Mouse (Mus musculus): Measurements from ENCODE around the gene 1700025B11Rik. TPM values are rescaled to one million over a fixed set of nuclear protein-coding genes. Genes with fewer than 3 reads are reported as not detected.
"Not testable (repeated sequence)": the region's sequence is repeated elsewhere in the genome, so short reads cannot be mapped to it uniquely, and the experiment has no call there.

The 1700025B11Rik gene
- polyA plus RNA-seq, 1 experiment from 2014 or later = not detected

- H3K4me3 ChIP-seq (ENCODE audit: inconsistent target); H3K36me3 ChIP-seq (ENCODE audit: inconsistent target); H3K27ac ChIP-seq; H3K79me2 ChIP-seq (ENCODE audit: inconsistent target): not testable (repeated sequence)
- WGBS (ENCODE audit: missing documents) = 68% methylated on average over 3 of the region's 4 CpGs
These were observed 41.1 kb downstream of the 1700025B11Rik start for GRCm38 (mm10) chr15:77520596-77520995.

Other genes starting within 250 kb of the 1700025B11Rik start
- not detected in 3 replicates for gene Apol7a, start 162.8 kb downstream of the 1700025B11Rik start, polyA plus RNA-seq (2018)
- 0.06 to 0.18 TPM in 2 of 3 replicates, not detected in the other for gene Apol9a, start 150.8 kb downstream of the 1700025B11Rik start, polyA plus RNA-seq (2018)
- gene Apol7b, start 114.4 kb downstream of the 1700025B11Rik start, polyA plus RNA-seq (2018) = not detected in 3 replicates
- not detected in 3 replicates for gene Apol10a, start 84.8 kb downstream of the 1700025B11Rik start, polyA plus RNA-seq (2018)
- not detected in 3 replicates for gene Apol11a, start 53.6 kb downstream of the 1700025B11Rik start, polyA plus RNA-seq (2018)
- gene Apol7c, start 28.6 kb downstream of the 1700025B11Rik start, polyA plus RNA-seq (2018) = 1.4 to 4.9 TPM (median 2.8 TPM) in 3 replicates
- gene Apol10b, start 34.2 kb upstream of the 1700025B11Rik start, polyA plus RNA-seq (2018) = 0.13 TPM in 1 of 3 replicates, not detected in the others
- not detected in 3 replicates for gene Gm36245, start 37.4 kb upstream of the 1700025B11Rik start, polyA plus RNA-seq (2018)
- gene Apol11b, start 81.4 kb upstream of the 1700025B11Rik start, polyA plus RNA-seq (2018) = not detected in 3 replicates
- 0.11 TPM in 1 of 3 replicates, not detected in the others for gene Apol7e, start 137.0 kb upstream of the 1700025B11Rik start, polyA plus RNA-seq (2018)
- 0.42 to 2.2 TPM (median 1.1 TPM) in 3 replicates for gene Apol9b, start 167.1 kb upstream of the 1700025B11Rik start, polyA plus RNA-seq (2018)
- not detected in 3 replicates for gene Apol8, start 195.1 kb upstream of the 1700025B11Rik start, polyA plus RNA-seq (2018)